Mouse (Mus musculus) kidney, postnatal 14 days (tissue): Measurements from ENCODE around the gene Pou1f1.

Source experiments
- DNase-seq: peaks from one replicate; pipeline ENCODE4 v3.0.0; 2022; ENCODE audit warnings: mixed read lengths

The Pou1f1 gene

DNA sequence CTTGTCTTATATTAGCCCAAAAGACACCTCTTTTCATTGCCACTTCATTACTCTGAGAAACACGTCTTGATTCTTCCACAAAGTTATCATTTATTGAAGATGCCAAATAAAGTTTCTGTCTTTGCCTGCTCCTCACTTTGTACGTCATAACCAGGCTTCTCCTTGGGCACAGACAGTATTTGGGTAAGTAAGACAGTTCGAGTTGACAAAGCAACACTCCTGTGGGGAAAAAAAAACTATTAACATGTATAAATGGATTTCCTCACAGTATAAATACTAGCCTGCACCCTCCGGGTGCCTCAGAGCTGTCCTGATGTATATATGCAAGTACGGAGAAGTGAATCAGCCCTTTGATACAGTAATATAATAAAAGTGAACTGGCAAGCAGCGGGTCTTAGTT, at the start of gene Pou1f1:
TSS of gene Pou1f1 (plus strand) at position 301 of the 400 bp plus-strand sequence.
- no peak for DNase-seq

DNA sequence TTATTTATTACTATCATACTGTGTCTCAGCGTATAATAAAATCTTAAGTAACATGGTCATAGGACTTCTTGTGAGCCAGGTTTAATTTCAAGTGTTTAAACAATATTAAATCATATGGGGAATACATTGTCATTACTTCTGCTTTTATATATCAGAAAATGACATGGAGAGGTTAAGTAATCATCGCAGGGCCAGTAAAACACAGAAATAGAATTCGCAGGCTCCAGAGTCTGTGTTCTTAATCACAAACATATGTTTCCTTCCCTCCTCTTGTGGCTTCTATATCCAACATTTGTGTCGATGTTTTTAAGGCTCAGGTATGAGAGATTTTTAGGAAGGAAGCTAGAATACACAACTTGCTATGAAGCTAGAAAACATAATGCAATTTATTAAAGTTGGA, 49.7 kb upstream of the Pou1f1 start:
- DNase-seq = no peak

- peak; percentile 14 for DNase-seq
Observed at GRCm38 (mm10) chr16:65472472-65473001, 47.8 kb upstream of the Pou1f1 start.

DNA sequence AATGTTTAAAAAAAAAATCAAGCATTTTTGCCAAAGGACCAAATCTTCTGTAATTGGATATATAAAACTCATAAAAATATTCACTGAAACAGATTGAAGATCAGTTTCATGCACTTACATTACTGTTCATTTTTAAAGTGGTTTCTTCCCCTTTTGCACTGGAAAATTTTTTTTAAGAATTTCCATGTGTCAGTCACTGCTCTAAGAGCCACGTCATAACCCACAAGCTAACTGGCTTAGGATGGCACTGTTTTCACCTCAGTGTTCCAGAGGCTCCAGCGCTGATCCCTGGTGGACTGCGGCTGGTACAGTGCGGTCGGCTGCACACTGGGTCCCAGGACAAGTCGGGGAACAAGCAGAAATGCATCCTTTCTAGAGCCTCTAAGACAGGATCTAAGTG, 34.6 kb upstream of the Pou1f1 start:
- DNase-seq = no peak

GRCm38 (mm10) chr16:65496030-65496429, 24.3 kb upstream of the Pou1f1 start:
- no peak for DNase-seq

- peak; percentile 41 for DNase-seq
Observed at GRCm38 (mm10) chr16:65497049-65497448, 23.3 kb upstream of the Pou1f1 start.

GRCm38 (mm10) chr16:65514223-65514622, 6.1 kb upstream of the Pou1f1 start:
- DNase-seq = no peak

- no peak for DNase-seq
Observed at GRCm38 (mm10) chr16:65526004-65526403, 5.7 kb downstream of the Pou1f1 start.

DNA sequence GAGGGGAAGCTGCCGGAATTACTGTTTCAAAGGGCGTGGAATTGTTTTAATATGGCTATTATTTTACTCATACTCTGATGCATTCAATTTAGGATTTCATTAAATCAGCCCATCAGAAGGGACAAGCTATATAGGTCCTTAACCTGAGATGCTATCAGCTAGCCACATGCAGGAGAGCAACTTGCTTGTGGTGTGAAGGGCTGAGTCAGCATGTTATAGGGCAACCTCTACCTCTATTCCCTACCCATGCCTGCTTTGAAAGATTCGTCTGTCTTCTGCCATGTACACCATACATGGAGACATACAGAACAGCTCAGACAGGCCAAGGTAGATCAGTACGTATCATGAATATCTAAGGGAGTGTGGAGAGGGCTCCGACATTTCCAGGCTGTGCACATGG, 6.4 kb downstream of the Pou1f1 start:
- no peak for DNase-seq

GRCm38 (mm10) chr16:65529589-65529988, 9.3 kb downstream of the Pou1f1 start:
- no peak for DNase-seq

DNA sequence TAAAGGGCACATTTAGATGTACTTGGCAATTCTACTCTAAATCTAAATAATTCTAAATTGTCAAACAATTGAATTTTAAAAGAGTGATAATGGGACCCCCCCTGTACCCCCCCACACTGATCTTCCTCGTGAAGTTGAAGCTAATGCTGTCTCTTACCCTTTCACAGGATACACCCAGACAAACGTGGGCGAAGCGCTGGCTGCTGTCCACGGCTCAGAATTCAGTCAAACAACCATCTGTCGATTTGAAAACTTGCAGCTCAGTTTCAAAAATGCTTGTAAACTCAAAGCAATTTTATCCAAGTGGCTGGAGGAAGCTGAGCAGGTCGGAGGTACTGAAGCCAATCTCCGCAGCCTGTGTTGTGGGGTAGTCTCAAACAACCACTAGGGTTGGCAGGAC, 11.4 kb downstream of the Pou1f1 start:
- no peak for DNase-seq

GRCm38 (mm10) chr16:65533315-65533999, 13.1 kb downstream of the Pou1f1 start:
- DNase-seq = peak; percentile 34

DNA sequence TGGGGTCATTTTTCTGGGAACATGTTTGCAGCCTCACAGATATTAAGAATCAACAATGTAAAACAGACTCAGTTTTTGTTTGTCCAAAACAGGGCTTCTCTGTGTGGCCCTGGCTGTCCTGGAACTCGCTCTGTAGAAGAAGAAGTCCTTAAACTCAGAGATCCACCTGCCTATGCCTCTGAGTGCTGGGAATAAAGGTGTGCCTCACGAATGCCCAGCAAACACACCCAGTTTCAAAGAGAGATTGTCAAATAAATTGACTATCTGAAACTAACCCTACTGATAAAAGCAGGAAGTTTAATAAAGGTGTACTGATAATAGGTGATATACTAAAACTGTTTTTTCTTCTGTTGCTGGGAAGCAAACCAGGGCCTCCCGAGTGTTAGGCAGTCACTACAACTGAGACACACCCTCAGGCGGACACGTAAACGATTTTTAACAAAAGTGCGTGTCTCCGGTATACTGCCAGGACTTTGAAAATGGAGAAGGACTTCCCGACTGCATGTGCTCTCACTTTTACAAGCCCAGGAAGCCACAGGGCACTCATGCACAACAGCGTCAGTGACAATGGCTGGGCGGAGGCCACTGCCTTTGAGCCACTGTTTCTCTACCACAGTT, 23.5 kb downstream of the Pou1f1 start:
- no peak for DNase-seq

DNA sequence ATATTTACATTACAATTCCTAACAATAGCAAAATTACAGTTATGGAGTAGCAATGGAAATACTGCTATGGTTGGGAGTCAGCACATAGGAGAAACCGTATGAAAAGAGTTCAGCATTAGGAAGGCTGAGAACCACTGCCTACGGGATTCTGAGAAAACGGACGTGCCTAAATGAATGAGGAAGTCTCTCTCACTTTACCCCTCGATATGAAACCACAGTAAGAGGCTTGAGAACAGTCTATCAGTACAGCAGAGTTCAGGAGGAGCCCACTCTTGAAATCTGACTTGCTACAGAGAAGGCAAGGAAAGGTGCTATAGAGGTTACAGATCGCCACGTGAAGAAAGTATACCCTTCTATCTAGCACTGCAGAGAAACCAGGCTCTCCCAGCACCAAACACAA, 28.6 kb downstream of the Pou1f1 start:
- DNase-seq = no peak

DNA sequence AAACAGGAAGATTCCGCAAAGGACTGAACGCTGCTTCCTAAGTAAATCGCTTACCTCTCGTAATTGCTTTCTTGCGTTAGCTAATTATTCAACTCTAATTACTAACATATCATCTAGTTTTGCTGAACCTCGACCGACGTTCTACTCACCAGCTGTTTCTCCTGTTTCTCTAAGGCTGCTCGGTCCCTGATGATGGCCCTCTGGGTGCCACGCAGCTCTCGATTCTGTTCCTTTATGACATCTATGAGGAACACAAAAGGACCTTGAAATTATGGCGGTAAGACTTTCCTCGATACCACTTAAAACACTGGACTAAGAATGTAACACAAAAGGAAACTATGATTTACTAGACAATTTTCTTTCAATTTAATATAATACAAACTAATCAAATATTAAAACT, 30.5 kb downstream of the Pou1f1 start:
- no peak for DNase-seq

DNA sequence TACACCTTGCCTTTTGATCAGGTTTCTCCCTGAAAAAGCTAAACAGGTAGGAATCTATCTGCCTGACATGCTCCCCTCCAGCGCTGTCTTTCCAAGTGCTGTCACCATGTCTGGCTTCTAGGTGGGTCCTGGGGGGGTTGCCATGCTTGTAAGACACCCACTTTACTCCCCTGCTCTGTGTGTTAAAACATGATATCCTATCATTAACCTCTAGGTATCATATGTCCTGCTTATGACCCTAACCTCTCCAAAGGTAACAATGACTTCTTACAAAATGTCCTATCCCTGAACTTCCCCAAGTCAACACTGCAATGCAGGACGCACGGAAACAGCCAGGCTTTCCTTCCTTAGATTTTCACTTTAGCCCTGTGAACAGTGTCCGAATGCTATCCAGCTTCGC, 34.0 kb downstream of the Pou1f1 start:
- peak; percentile 21 for DNase-seq

DNA sequence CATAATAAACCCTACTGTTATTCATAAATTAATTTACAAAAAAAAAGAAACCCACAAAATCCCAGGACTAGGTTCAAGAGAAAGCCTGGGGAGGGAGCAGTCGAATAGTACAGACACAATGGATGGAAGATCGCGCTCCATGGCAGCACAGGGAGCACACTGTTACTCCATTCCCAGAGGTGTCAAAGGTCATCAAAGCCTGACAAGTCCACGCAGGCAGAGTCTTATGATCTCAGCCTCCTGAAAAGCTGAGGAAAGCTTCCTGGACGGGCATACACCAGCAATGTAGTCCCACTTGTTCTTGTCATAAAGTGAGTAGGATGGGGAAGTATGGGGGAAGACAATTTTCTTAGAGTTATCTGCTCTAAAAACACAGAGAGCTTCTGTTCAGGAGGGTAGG, 37.1 kb downstream of the Pou1f1 start:
- no peak for DNase-seq

DNA sequence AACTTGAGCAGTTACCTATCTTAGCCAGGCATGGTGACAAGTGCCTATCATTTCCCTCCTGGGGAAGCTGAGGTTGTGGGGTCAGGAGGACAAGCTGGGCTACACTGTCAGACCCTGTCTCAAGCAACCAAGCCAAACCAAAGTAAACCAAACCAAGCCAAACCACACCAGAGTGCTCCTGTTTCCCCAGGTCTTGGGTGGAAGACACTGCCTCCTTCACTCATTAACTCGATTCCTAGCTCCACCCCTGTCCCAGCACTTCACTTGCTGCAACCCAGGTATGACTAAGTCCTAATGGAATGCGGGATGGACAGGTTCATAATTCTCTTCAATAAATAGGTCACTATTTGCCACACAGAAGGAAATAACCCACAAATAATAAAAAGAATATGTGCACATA, 39.3 kb downstream of the Pou1f1 start:
- DNase-seq = peak; percentile 34

DNA sequence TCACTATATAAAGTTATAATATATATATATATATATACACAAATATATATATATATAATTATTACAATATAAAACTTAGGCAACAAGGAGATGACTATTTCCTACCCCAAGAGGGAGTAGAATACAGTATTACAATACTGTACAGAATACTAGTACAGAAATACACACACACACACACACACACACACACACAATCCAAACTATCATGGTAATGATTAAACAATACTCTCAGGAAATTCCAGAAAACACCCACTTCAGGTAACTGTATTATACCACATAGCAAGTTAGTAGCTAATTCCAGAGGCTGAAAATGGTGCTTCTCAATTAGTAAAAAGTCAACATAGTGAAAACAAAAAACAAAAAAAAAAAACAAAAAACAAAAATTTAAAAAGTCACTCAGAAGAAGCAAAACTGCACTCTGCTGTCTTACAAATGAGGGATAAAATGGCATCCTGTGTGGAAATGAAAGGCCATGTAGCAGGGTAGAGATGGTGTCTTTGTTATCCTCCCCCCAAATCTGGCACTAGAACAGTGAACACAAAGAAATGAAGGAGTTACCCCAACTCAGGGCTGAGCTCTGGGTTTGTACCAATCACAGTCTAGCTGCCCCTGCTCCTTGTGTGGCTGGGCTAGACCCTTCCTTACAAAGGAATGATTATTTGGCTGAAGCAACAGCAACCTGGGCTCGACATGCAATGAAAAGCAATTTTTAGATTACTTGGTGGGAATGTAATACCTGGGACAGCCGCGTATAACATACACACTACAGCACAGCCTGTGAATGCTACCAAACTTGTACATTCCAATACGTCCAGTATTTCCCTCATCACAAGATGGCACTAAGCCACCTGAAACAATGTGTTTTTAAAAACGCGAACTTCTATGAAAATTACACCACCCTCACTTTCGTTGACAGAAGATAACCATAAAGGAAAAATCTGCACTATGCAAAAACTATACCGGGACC, 41.0 kb downstream of the Pou1f1 start:
- DNase-seq = peak; percentile 38

- peak; percentile 92 for DNase-seq
Observed at GRCm38 (mm10) chr16:65561963-65562863, 41.9 kb downstream of the Pou1f1 start, which contains the start of gene Chmp2b. TSS of gene Chmp2b (minus strand) at chr16:65562726.

DNA sequence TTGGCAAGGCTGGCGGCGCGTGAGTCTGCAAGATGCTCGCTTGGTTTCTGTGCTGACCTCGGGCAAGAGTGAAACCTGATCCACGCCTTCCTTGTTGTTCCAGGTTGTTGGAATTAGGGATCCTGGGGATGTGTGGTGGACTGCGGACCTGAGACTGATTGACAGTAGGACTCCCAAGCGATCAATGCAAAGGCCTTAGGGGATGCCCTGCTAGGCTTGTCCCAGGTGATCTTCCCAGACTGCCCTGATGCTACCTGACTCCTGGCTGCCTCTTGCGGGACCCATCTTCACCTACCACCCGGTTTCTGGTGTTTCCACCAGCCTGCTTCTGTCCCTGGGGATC, 42.5 kb downstream of the Pou1f1 start:
- DNase-seq = no peak

GRCm38 (mm10) chr16:65564306-65564705, 44.0 kb downstream of the Pou1f1 start:
- DNase-seq = no peak
